Comparison of ENCODE assay signal across 24 mouse cellular contexts in genomic region chr7:130665358-130665757, GRCm38 (mm10).
"Had no signal": no experiment of that assay in that cellular context is flagged by ENCODE, and none has a peak within 500 bp of the region (broad histone marks: within the 10 kb centered on the region; RNA-seq: fewer than 3 reads in every experiment).

No protein-coding gene starts in this region.

- H3K4me2 ChIP-seq: heart, embryonic 11.5 days; heart, embryonic 13.5 days; heart, embryonic 15.5 days; hindbrain, embryonic 13.5 days; hindbrain, embryonic 15.5 days; kidney, embryonic 15.5 days; limb, embryonic 12.5 days; liver, embryonic 13.5 days; liver, embryonic 15.5 days had no signal

- H3K4me3 ChIP-seq: gastrocnemius, adult 2 months; heart, embryonic 13.5 days; heart, embryonic 15.5 days; hindbrain, embryonic 13.5 days; hindbrain, embryonic 15.5 days; kidney, embryonic 15.5 days; layer of hippocampus, adult 2 months; left cerebral cortex, adult 2 months; limb, embryonic 10.5 days; limb, embryonic 12.5 days; liver, embryonic 13.5 days; liver, embryonic 15.5 days had no signal

- ATAC-seq: hindbrain, postnatal 0 days had no signal

- H3K9ac ChIP-seq: heart, embryonic 13.5 days; heart, embryonic 15.5 days; hindbrain, embryonic 13.5 days; hindbrain, embryonic 15.5 days; kidney, embryonic 15.5 days; limb, embryonic 12.5 days; liver, embryonic 13.5 days; liver, embryonic 15.5 days had no signal

- H3K27me3 ChIP-seq: heart, embryonic 13.5 days; heart, embryonic 15.5 days; hindbrain, embryonic 13.5 days; hindbrain, embryonic 15.5 days; kidney, embryonic 15.5 days; limb, embryonic 12.5 days; liver, embryonic 13.5 days; liver, embryonic 15.5 days had no signal

- H3K9me3 ChIP-seq: heart, embryonic 15.5 days; hindbrain, embryonic 15.5 days; kidney, embryonic 15.5 days; limb, embryonic 10.5 days; liver, embryonic 13.5 days; liver, embryonic 15.5 days had no signal

- DNase-seq: gastrocnemius, adult 2 months; gastrocnemius, postnatal 10 days; gastrocnemius, postnatal 25 days; heart, adult 18-20 months; heart, postnatal 14 days; heart, postnatal 36 days; kidney, adult 18-20 months; kidney, postnatal 25 days; kidney, postnatal 4 days; liver; liver, embryonic 13.5 days had no signal

- H3K36me3 ChIP-seq: hindbrain, embryonic 15.5 days; liver, embryonic 15.5 days had no signal

- H3K27ac ChIP-seq: gastrocnemius, adult 2 months; heart, embryonic 13.5 days; hindbrain, embryonic 13.5 days; hindbrain, embryonic 15.5 days; hindbrain, postnatal 0 days; kidney, embryonic 15.5 days; kidney, postnatal 0 days; layer of hippocampus, adult 2 months; left cerebral cortex, adult 2 months; limb, embryonic 10.5 days; limb, embryonic 12.5 days; liver, embryonic 13.5 days; liver, embryonic 15.5 days had no signal
